Mouse (Mus musculus): Measurements from ENCODE around the gene Zfp408. TPM values are rescaled to one million over a fixed set of nuclear protein-coding genes. Genes with fewer than 3 reads are reported as not detected.
"Not testable (repeated sequence)": the region's sequence is repeated elsewhere in the genome, so short reads cannot be mapped to it uniquely, and the experiment has no call there.

Gene Zfp408
- polyA plus RNA-seq, 1 experiment from 2014 or later, result 5.6 TPM

- DNase-seq (ENCODE audit: low spot score); H3K4me2 ChIP-seq (ENCODE audit: low read depth); H3K27ac ChIP-seq (ENCODE audit: low read depth, low read length); H3K9me3 ChIP-seq (ENCODE audit: control insufficient read depth, low read length); H3K27me3 ChIP-seq (ENCODE audit: control insufficient read depth, insufficient read depth, low read length); H3K4me1 ChIP-seq (ENCODE audit: control insufficient read depth, insufficient read depth, low read length); H3K9ac ChIP-seq (ENCODE audit: low read length); ATAC-seq (ENCODE audit: insufficient read depth, low FRiP score, low TSS enrichment); H3K4me3 ChIP-seq (ENCODE audit: low read depth, low read length): not testable (repeated sequence)
- H3K36me3 ChIP-seq (ENCODE audit: control insufficient read depth, insufficient read depth, low read length), result peaks cover 22% of the 10 kb centered on the region
Measured at GRCm38 (mm10) chr2:91609370-91609769, 40.2 kb downstream of the Zfp408 start.

- Histone ChIP-seq H3K27me3 (ENCODE audit: control insufficient read depth, insufficient read depth, low read length) (no peaks in the 10 kb centered on the region), H3K4me1 (ENCODE audit: control insufficient read depth, insufficient read depth, low read length) (no peaks in the 10 kb centered on the region), H3K27ac (ENCODE audit: low read depth, low read length) (no peak overlapping the region), H3K36me3 (ENCODE audit: control insufficient read depth, insufficient read depth, low read length) (peaks cover 29% of the 10 kb centered on the region), H3K9me3 (ENCODE audit: control insufficient read depth, low read length) (no peaks in the 10 kb centered on the region), H3K4me2 (ENCODE audit: low read depth) (no peak overlapping the region), H3K4me3 (ENCODE audit: low read depth, low read length) (no peak overlapping the region), H3K9ac (ENCODE audit: low read length) (no peak overlapping the region)
- DNase-seq (ENCODE audit: low spot score), result no peak
- WGBS, result 96% methylated on average over 4 of the region's 4 CpGs
- no peak for ATAC-seq (ENCODE audit: insufficient read depth, low FRiP score, low TSS enrichment)
Measured at GRCm38 (mm10) chr2:91602389-91602788, 47.2 kb downstream of the Zfp408 start.

GRCm38 (mm10) chr2:91600475-91600874, 49.1 kb downstream of the Zfp408 start:
- DNase-seq (ENCODE audit: low spot score) (no peak), ATAC-seq (ENCODE audit: insufficient read depth, low FRiP score, low TSS enrichment) (no peak)
- Histone ChIP-seq H3K27ac (ENCODE audit: low read depth, low read length) (no peak overlapping the region), H3K9ac (ENCODE audit: low read length) (no peak overlapping the region), H3K4me3 (ENCODE audit: low read depth, low read length) (no peak overlapping the region), H3K27me3 (ENCODE audit: control insufficient read depth, insufficient read depth, low read length) (no peaks in the 10 kb centered on the region), H3K4me1 (ENCODE audit: control insufficient read depth, insufficient read depth, low read length) (no peaks in the 10 kb centered on the region), H3K36me3 (ENCODE audit: control insufficient read depth, insufficient read depth, low read length) (peaks cover 23% of the 10 kb centered on the region), H3K9me3 (ENCODE audit: control insufficient read depth, low read length) (no peaks in the 10 kb centered on the region), H3K4me2 (ENCODE audit: low read depth) (no peak overlapping the region)
- WGBS, result 97% methylated on average over 4 of the region's 4 CpGs

Other genes starting within 250 kb of the Zfp408 start
- gene 1110051M20Rik, start 205.1 kb downstream of the Zfp408 start, polyA plus RNA-seq (2014; fragmentation: Nextera tagmentation; extraction: Ambion mirVana), result 98.5 and 98.6 TPM in 2 replicates
- gene Lrp4, start 192.3 kb downstream of the Zfp408 start, polyA plus RNA-seq (2014; fragmentation: Nextera tagmentation; extraction: Ambion mirVana), result 5.4 and 5.8 TPM in 2 replicates
- 131 TPM in 2 replicates for gene Ckap5, start 123.0 kb downstream of the Zfp408 start, polyA plus RNA-seq (2014; fragmentation: Nextera tagmentation; extraction: Ambion mirVana)
- gene F2, start 13.4 kb downstream of the Zfp408 start, polyA plus RNA-seq (2014; fragmentation: Nextera tagmentation; extraction: Ambion mirVana), result 0.15 and 0.16 TPM in 2 replicates
- gene Arhgap1, start 69 bp upstream of the Zfp408 start, polyA plus RNA-seq (2014; fragmentation: Nextera tagmentation; extraction: Ambion mirVana), result 87.0 and 90.9 TPM in 2 replicates
- gene Atg13, start 60.8 kb upstream of the Zfp408 start, polyA plus RNA-seq (2014; fragmentation: Nextera tagmentation; extraction: Ambion mirVana), result 37.9 and 38.3 TPM in 2 replicates
- 15.5 and 17.3 TPM in 2 replicates for gene Harbi1, start 61.1 kb upstream of the Zfp408 start, polyA plus RNA-seq (2014; fragmentation: Nextera tagmentation; extraction: Ambion mirVana)
- gene Ambra1, start 80.3 kb upstream of the Zfp408 start, polyA plus RNA-seq (2014; fragmentation: Nextera tagmentation; extraction: Ambion mirVana), result 21.3 and 21.5 TPM in 2 replicates